Mouse (Mus musculus): Measurements from ENCODE around the gene Frzb. TPM values are rescaled to one million over a fixed set of nuclear protein-coding genes. Genes with fewer than 3 reads are reported as not detected.

Frzb gene
- polyA plus RNA-seq (2015; fragmentation: Nextera tagmentation; extraction: Ambion mirVana): 27.9 and 29.5 TPM in 2 replicates

DNA sequence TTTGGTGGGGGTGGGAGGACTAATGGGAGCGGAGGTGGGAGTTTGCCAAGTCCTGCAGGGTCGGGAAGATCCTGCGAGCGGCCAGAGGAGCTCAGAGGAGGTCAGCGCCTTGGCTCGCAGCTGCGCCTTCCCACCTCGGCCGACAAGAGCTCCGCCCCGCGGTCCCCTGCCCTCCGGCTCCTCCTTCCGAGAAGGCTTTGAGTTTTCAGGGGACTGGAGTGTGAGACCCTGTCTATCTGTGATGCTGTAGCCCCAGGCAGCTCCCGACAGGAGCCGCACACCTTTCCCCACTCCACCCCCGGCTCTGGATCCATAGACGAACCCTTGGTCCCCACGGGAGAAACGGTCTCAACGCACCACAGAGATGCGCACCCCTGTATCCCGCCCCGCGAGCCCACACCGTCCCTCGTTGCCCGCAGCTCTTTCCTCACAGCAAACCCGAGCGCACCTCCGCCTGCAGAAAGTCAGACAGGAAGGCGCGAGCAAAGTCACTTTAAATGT, at the start of gene Frzb:
Gene Frzb (minus strand): TSS at position 335 of the 501 bp plus-strand sequence.

Other genes starting within 250 kb of the Frzb start
- gene Prdx6b, start 155.2 kb downstream of the Frzb start, polyA plus RNA-seq (2015; fragmentation: Nextera tagmentation; extraction: Ambion mirVana): not detected in 2 replicates
- 24.0 and 27.2 TPM in 2 replicates for gene Dnajc10, start 132.2 kb downstream of the Frzb start, polyA plus RNA-seq (2015; fragmentation: Nextera tagmentation; extraction: Ambion mirVana)
- 25.6 and 28.9 TPM in 2 replicates for gene Nckap1, start 133.8 kb upstream of the Frzb start, polyA plus RNA-seq (2015; fragmentation: Nextera tagmentation; extraction: Ambion mirVana)
- gene Dusp19, start 169.4 kb upstream of the Frzb start, polyA plus RNA-seq (2015; fragmentation: Nextera tagmentation; extraction: Ambion mirVana): 11.3 and 13.0 TPM in 2 replicates
- 9.4 and 11.5 TPM in 2 replicates for gene Nup35, start 169.6 kb upstream of the Frzb start, polyA plus RNA-seq (2015; fragmentation: Nextera tagmentation; extraction: Ambion mirVana)

Measured in skeletal muscle tissue, postnatal 0 days (tissue).